Mouse (Mus musculus) retina, postnatal 7 days (tissue): ENCODE measurements around the gene Smpdl3a.

Experiments used
- DNase-seq: peaks from one replicate; pipeline ENCODE4 v3.0.0-alpha.2; 2012; ENCODE audit warnings: low read depth, low spot score

Gene Smpdl3a

DNA sequence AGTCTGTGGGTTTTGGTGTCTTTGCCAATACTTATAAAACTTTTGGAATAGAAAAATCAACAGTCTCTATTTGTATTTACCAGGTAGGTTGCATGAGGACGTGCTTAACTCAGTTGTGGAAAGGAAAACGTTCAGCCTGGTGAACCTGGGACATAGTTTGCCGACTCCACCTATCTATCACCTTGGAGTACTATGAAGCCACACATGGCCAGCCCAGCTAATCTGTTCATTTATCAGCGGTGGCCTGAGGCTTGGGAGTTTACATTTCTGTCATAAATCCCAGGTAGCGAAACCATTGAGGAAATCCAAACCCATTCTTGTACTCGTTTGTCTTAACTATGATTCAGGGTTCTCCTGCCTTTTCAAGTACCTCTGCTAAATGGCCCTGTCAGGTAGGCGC lies at the start of gene Smpdl3a:
Gene Smpdl3a, plus strand, starts transcription at position 318 of the 400 bp plus-strand sequence.
- DNase-seq: no peak

DNA sequence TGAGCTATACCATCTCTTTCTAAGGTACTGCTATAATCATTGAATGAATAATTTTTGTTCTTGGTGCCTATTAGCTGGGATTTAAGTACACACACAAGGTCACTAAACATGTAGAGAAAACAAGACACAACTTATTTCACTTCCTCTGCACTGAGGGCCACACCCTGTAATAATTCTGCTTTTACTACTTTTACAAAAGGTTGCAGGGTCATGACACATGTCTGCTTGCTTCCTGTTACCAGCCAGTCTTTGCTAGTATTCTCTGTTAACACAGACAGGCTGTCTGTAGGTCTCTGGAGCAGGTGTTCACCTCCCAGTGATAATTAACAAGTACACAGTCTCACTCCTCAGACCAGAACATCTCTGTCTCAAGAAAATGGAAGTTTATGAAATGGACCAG lies 48.7 kb upstream of the Smpdl3a start:
- DNase-seq: no peak

- no peak for DNase-seq
These were observed 47.0 kb upstream of the Smpdl3a start for GRCm38 (mm10) chr10:57747127-57747526.

- no peak for DNase-seq
These were observed 40.8 kb upstream of the Smpdl3a start for GRCm38 (mm10) chr10:57753343-57753742.

- no peak for DNase-seq
These were observed 38.9 kb upstream of the Smpdl3a start for GRCm38 (mm10) chr10:57755201-57755736.

DNA sequence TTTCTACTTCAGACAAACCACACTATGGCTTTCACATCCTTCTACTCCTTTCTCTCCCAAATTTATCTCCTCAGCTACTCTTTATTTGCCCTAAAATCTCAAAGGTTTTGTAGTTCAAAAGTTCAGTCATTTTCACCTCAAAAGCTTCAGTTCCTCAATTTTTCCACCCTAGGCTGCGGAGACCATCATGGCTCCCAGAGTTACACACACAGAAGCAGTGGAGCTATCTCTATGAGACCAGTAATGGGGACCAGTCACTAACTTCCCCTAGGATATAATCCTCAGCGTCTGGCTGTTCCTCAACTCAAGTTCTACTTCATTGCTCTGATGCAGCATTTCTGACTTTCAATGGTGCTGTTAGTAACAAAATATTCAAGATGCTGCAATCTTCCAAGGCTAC lies 35.1 kb upstream of the Smpdl3a start:
- no peak for DNase-seq

GRCm38 (mm10) chr10:57760694-57761093 lies 33.4 kb upstream of the Smpdl3a start:
- no peak for DNase-seq

- no peak for DNase-seq
These were observed 31.1 kb upstream of the Smpdl3a start for GRCm38 (mm10) chr10:57763044-57763443.

DNA sequence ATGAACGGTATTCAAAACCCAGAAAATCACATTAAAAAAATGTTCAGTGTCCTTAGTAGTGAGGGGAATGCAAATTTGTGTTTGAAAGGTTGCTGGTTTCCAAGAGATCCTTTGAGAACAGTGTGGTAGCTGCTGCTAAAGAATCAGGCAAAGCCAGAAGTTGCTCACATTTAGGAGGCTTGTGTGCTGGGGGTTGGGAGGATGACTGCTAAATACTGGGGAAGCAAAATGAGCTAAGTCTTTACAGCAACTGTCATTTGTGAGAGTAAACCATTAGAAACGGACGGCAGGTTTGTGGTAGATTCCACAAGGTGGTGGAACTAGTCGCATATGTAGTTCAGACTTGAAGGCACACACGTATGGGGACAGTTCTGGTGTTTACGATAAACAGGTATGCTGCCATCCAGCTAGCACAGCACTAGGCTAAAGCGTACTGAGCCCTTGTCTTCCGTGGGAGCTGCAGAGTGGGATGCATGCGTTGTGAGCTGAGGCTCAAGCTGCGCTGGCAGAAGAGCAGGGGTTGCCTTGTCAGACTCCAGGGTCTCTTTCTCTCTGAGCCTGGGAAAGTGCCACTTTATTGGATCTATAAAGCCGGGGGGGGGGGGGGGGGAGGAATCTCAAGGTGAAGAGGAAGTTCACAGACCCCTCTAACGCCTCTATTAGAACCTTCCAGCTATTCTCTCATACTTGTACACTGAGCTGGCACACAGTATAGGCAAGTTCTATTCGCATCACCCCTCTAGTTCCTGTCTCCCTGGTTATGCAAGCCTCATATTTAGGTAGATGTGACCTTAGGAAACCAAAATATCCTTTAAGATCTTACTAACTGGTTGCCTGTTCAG lies 10.6 kb upstream of the Smpdl3a start:
- DNase-seq: no peak

- peak; percentile 75 for DNase-seq
These were observed 9.8 kb upstream of the Smpdl3a start for GRCm38 (mm10) chr10:57784131-57784875.

DNA sequence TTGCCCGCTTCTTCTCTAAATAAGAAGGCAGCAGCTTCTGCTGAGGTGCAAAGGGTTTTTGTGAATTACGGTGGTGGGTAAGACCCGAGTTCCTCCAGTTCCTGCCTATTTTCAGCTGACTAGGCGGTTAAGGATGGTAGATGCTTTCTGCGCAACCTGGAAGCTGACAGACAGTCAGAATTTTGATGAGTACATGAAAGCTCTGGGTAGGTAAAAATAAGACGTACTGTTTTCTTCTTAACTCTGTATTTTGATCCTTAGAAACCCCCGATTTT lies 9.3 kb upstream of the Smpdl3a start, which contains the start of gene Fabp7:
Gene Fabp7, plus strand, starts transcription at position 6 of the 275 bp plus-strand sequence.
- no peak for DNase-seq

DNA sequence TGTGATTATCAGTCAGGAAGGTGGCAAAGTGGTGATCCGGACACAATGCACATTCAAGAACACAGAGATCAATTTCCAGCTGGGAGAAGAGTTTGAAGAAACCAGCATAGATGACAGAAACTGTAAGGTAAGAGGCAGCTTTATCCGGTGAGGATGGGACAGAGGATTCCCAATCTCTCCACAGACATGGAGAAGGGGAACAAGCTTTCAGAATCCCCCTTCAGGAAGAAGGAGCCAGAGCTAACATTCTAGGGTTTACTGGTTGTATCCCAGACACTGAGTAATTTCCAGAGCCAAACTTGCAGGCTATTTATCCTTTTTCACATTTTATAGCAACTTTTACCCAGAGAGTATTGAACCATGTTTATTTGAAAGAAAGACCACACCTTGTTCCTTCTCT lies 8.6 kb upstream of the Smpdl3a start:
- DNase-seq: no peak

GRCm38 (mm10) chr10:57792957-57793356 lies 1.2 kb upstream of the Smpdl3a start:
- no peak for DNase-seq

- DNase-seq: no peak
These were observed 641 bp downstream of the Smpdl3a start for GRCm38 (mm10) chr10:57794491-57795461.

DNA sequence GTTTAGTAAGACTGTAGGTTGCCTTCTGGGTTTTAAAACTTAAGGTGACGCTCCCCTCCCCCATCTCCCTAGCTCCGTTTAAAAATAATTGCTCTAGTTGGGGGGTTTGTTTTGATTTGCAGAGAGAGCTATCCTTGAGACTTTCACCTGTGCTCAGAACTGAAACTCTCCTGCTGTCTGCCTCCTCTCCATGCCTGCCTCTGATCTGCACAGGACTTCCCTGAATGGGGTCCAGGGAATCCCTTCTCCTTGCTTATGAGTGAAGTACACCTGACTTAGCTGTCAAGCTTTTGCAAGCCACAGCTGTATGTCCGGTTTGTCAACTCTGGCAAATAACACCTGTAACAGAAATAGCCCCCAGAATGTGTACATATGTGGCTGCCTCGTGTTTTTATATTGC lies 1.4 kb downstream of the Smpdl3a start:
- no peak for DNase-seq

DNA sequence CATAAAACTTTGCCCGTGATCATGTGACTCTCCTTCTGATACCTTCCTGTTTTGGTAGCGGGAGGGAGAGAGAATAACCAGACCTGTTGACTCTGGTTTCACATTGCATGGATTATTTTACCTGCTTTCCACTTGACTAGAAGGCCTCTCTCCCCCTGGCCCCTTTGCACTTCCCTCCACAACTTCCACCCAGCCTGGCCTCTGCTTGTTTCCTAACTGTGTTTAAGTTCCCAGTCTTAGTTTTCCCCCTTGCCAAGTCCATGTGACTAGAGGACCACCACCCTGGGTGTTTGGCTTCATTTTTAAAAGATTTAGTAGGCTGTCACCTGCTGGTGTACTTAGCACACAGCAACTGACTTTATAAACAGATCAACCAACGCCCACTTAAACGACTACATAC lies 1.9 kb downstream of the Smpdl3a start:
- DNase-seq: no peak

DNA sequence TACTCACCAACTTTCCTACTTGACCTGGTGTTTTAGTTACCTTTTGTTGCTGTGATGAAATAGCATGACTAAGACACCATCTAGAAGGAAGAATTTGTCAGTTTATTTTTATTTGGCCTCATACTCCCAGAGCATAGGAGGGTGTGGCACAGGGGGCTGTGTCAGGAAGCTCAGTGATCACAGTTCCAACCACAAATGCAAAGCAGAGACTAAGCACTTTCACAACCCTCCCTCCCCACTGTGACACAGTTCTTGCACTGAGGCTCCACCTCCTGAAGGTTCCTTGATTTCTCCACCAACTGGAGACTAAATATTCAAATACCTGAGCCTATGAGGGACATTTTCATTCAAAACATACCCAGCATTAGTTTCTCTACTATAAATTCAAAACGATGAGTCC lies 5.4 kb downstream of the Smpdl3a start:
- no peak for DNase-seq

- DNase-seq: no peak
These were observed 13.6 kb downstream of the Smpdl3a start for GRCm38 (mm10) chr10:57807754-57808153.

- no peak for DNase-seq
These were observed 18.2 kb downstream of the Smpdl3a start for GRCm38 (mm10) chr10:57812161-57812856.

DNA sequence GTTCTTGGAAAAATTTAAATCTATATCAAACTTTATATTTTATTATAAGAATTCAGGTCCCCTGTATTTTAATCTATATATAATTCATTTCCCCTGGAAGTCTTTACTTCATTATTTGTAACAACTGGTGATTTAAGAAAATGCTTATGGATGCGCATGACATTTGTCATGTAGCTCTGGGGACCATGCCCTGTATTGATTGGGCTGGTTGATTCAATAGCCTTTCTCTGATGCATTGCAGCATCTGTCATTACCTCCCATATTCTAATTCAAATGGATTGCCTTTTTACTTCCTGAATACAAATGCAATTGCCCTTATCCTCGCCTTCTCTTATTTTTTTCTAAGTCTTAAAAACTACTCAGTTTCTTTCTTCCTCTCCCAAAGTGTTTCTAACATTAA lies 20.2 kb downstream of the Smpdl3a start:
- no peak for DNase-seq

- no peak for DNase-seq
These were observed 21.7 kb downstream of the Smpdl3a start for GRCm38 (mm10) chr10:57815869-57816268.
